Mouse (Mus musculus) ES-E14 (cell line): ENCODE data around the gene Bcr. TPM values are rescaled to one million over a fixed set of nuclear protein-coding genes. Genes with fewer than 3 reads are reported as not detected.

ENCODE experiments used
- DNase-seq: peaks from one replicate; pipeline ENCODE4 v3.0.0-alpha.2; 2013; ENCODE audit warnings: low read depth, low spot score
- H3K27ac ChIP-seq: 2 replicates; pipeline ENCODE4 v1.5.1; 2012; ENCODE audit warnings: low read depth, mild to moderate bottlenecking, low read length, moderate library complexity, mixed read lengths; ENCODE audit not compliant: poor library complexity, insufficient read depth, severe bottlenecking
- H3K36me3 ChIP-seq: 2 replicates; pipeline ENCODE4 v1.6.1; 2012; ENCODE audit warnings: mild to moderate bottlenecking, low read length, moderate library complexity, mixed read lengths; ENCODE audit not compliant: control insufficient read depth, poor library complexity, insufficient read depth, severe bottlenecking
- H3K4me1 ChIP-seq, 2 experiments: fragments of 150-350 bp in 1 of 2; sonication (generic) in 1 of 2; 2 replicates each; pipeline ENCODE4 v1.6.1; 2012; ENCODE audit warnings: low read length in 2 of 2, mild to moderate bottlenecking in 1 of 2, mixed read lengths in 1 of 2; ENCODE audit not compliant: control insufficient read depth in 2 of 2, insufficient read depth in 2 of 2, poor library complexity in 1 of 2
- H3K4me3 ChIP-seq, 2 experiments: fragments of 150-350 bp in 1 of 2; sonication (generic) in 1 of 2; 2 replicates each; pipeline ENCODE4 v1.5.1; 2012; ENCODE audit warnings: low read length in 2 of 2, low read depth in 1 of 2, mild to moderate bottlenecking in 1 of 2, mixed read lengths in 1 of 2; ENCODE audit not compliant: insufficient read depth in 1 of 2, poor library complexity in 1 of 2, severe bottlenecking in 1 of 2
- H3K9ac ChIP-seq: 2 replicates; pipeline ENCODE4 v1.6.1; 2012; ENCODE audit warnings: low read depth, mild to moderate bottlenecking, low read length, mixed read lengths; ENCODE audit not compliant: poor library complexity, insufficient read depth, severe bottlenecking
- H3K9me3 ChIP-seq: fragments of 150-350 bp; sonication (generic); 2 replicates; pipeline ENCODE4 v1.6.1; 2012; ENCODE audit warnings: low read depth, mild to moderate bottlenecking, low read length; ENCODE audit not compliant: control insufficient read depth, insufficient read depth
- CHD2 ChIP-seq: IDR thresholded peaks from 2 replicates; pipeline ENCODE4 v1.6.1; 2014; ENCODE audit warnings: mild to moderate bottlenecking, low read depth, low read length, inconsistent platforms
- HCFC1 ChIP-seq: IDR thresholded peaks from 2 replicates; pipeline ENCODE4 v1.6.1; 2012; ENCODE audit warnings: low read length, inconsistent platforms, borderline replicate concordance; ENCODE audit not compliant: insufficient read depth
- MAFK ChIP-seq: IDR thresholded peaks from 2 replicates; pipeline ENCODE4 v1.6.1; 2014; ENCODE audit warnings: mild to moderate bottlenecking, low read depth, low read length, inconsistent platforms; ENCODE audit not compliant: insufficient read depth
- ZC3H11A ChIP-seq: IDR thresholded peaks from 2 replicates; pipeline ENCODE4 v1.6.1; 2012; ENCODE audit warnings: low read depth, mild to moderate bottlenecking, inconsistent platforms, low read length, borderline replicate concordance
- ZNF384 ChIP-seq: IDR thresholded peaks from 2 replicates; pipeline ENCODE4 v1.6.1; 2012; ENCODE audit warnings: low read depth, low read length, inconsistent platforms
- in situ Hi-C, 2 experiments: fragments of 600-800 bp; cut with MboI; formaldehyde crosslinking; loops; one replicate each; pipeline ENCODE4 v1.15.1; 2025; ENCODE audit warnings: low sequenced_read_pairs in 2 of 2, inconsistent platforms in 1 of 2; ENCODE audit not compliant: unreplicated experiment in 2 of 2
- total RNA-seq: library from RNA; depleted of rRNA; stranded (reverse); fragments of 300-350 nt; gene quantifications from 2 replicates; pipeline ENCODE4 v1.2.3, GENCODE M21; 2012

The Bcr gene
- total RNA-seq, 1 experiment, result 19.5 TPM

GRCm38 (mm10) chr10:75095216-75095615 is 34.8 kb downstream of the Bcr start:
- in situ Hi-C loops, result no loop called here
- DNase-seq, result no peak
- Histone ChIP-seq H3K9me3 (no peaks in the 10 kb centered on the region), H3K9ac (no peak overlapping the region), H3K4me1 (peaks cover 3 to 4% of the 10 kb centered on the region in 2 experiments; a peak in 3 of 4 replicates), H3K36me3 (no peaks in the 10 kb centered on the region), H3K27ac (no peak overlapping the region), H3K4me3 (no peak overlapping the region)
- no peak for TF ChIP-seq CHD2
- TF ChIP-seq ZNF384, result no peak
- TF ChIP-seq ZC3H11A, result no peak
- no peak for TF ChIP-seq MAFK
- no peak for TF ChIP-seq HCFC1

- in situ Hi-C loops, result no loop called here
Measured at GRCm38 (mm10) chr10:75098446-75099183, 38.2 kb downstream of the Bcr start.

GRCm38 (mm10) chr10:75100298-75100697 is 39.9 kb downstream of the Bcr start:
- Histone ChIP-seq H3K36me3 (no peaks in the 10 kb centered on the region), H3K9ac (no peak overlapping the region), H3K4me3 (no peak overlapping the region), H3K9me3 (no peaks in the 10 kb centered on the region), H3K4me1 (peaks cover 3 to 17% of the 10 kb centered on the region in 2 experiments; a peak in 3 of 4 replicates), H3K27ac (no peak overlapping the region)
- in situ Hi-C loops, result no loop called here
- no peak for TF ChIP-seq ZC3H11A
- TF ChIP-seq ZNF384, result no peak
- no peak for TF ChIP-seq HCFC1
- no peak for TF ChIP-seq CHD2
- no peak for TF ChIP-seq MAFK
- DNase-seq, result no peak

More at GRCm38 (mm10) chr10:75098446-75099183, 38.2 kb downstream of the Bcr start:
- no peaks in the 10 kb centered on the region for H3K9me3 ChIP-seq
- no peak overlapping the region for H3K4me3 ChIP-seq
- H3K36me3 ChIP-seq, result no peaks in the 10 kb centered on the region
- TF ChIP-seq ZNF384 (no peak), ZC3H11A (no peak), HCFC1 (no peak), MAFK (no peak), CHD2 (no peak)
- no peak for DNase-seq
- peaks cover 0 to 4% of the 10 kb centered on the region in 2 experiments; a peak in 2 of 4 replicates for H3K4me1 ChIP-seq
- H3K27ac ChIP-seq, result no peak overlapping the region
- H3K9ac ChIP-seq, result no peak overlapping the region

GRCm38 (mm10) chr10:75103502-75103901 is 43.1 kb downstream of the Bcr start:
- peaks cover 7 to 26% of the 10 kb centered on the region in 2 experiments; a peak in 3 of 4 replicates for H3K4me1 ChIP-seq
- H3K9me3 ChIP-seq, result no peaks in the 10 kb centered on the region
- H3K9ac ChIP-seq, result no peak overlapping the region
- no peak overlapping the region for H3K27ac ChIP-seq
- no peak overlapping the region for H3K4me3 ChIP-seq
- DNase-seq, result no peak
- in situ Hi-C loops, result no loop called here
- H3K36me3 ChIP-seq, result no peaks in the 10 kb centered on the region
- no peak for TF ChIP-seq CHD2
- TF ChIP-seq ZC3H11A, result no peak
- no peak for TF ChIP-seq ZNF384
- TF ChIP-seq MAFK, result no peak
- no peak for TF ChIP-seq HCFC1
